Mouse (Mus musculus) frontal cortex, postnatal 25 days (tissue): ENCODE data around the gene Fbxw26.
"Not testable (repeated sequence)": the region's sequence is repeated elsewhere in the genome, so short reads cannot be mapped to it uniquely, and the experiment has no call there.

Experiments used
- DNase-seq, 2 experiments: peaks; one replicate each; pipeline ENCODE4 v3.0.0; 2022; ENCODE audit warnings: low spot score in 2 of 2

The Fbxw26 gene

GRCm38 (mm10) chr9:109745989-109746388 lies at the start of gene Fbxw26:
Gene Fbxw26, minus strand, starts transcription at chr9:109746089.
- not testable (repeated sequence) for DNase-seq

GRCm38 (mm10) chr9:109795221-109795620 lies 49.3 kb upstream of the Fbxw26 start:
- DNase-seq: no peak

- DNase-seq: not testable (repeated sequence)
Observed at GRCm38 (mm10) chr9:109790570-109790969, 44.7 kb upstream of the Fbxw26 start, which contains the start of gene Fbxw27. Gene Fbxw27, minus strand, starts transcription at chr9:109790670.

DNA sequence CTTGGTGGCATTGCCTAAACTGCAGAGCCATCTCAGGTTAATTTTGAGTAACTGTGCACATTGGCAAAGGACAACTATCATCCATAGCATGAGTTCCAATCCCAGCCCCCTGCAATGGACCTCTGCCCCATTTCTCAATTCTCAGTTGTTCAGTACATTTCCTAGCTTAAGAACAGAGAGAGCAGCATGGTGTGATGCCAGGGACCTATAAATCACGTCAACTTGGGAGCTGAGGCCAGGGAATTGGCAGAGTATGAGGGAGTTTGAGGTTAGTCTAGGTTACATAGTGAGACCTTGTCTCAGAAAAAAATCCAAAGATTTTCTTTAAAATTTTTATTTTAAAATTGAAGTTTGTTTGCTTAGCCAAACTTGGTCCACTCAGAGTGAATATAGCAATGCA lies 21.0 kb upstream of the Fbxw26 start:
- DNase-seq: not testable (repeated sequence)

DNA sequence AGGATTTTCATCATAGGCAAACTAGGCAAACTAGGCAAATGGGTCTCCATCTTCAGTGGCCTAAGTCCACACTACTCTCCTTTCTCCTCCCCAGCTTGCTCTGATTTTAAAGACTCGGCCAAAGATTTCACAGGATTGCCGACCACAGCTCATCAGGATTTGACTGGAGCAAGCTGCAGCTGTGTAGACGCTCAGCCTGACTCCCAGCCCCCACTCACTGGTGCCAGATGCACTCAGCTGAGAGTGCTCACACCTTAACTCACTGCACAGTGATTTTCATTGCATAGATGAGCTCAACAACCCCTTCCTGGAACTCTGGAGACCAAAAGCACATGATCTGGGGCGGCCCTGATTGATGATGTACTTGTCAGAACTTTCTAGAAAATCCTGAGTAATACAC lies 43.3 kb downstream of the Fbxw26 start, which contains the start of gene Fbxw18:
Gene Fbxw18, minus strand, starts transcription at position 101 of the 400 bp plus-strand sequence.
- DNase-seq: not testable (repeated sequence)

DNA sequence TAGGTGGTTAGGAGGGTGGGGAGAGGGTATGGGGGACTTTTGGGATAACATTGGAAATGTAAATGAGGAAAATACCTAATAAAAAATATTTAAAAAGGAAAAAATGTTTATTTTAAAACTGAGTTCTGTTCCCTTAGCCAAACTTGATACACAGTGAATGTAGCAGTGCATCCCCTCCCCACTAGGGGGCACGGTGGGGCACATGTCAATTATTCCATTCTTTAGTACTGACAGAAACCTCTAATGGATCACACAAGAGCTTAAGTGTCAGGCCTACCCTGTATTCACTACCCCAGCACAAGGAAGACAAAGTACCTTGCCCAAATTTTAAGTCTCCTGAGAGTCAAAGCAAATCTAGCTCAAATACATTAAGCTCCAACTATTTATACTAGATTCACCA lies 60.6 kb downstream of the Fbxw26 start:
- DNase-seq: no peak
